Mouse (Mus musculus) neural tube, embryonic 14.5 days (tissue): ENCODE measurements around the gene Atp5mpl. TPM values are rescaled to one million over a fixed set of nuclear protein-coding genes. Genes with fewer than 3 reads are reported as not detected.

Experiments used
- ATAC-seq: fragments of 200-750 bp; cut with Nextera tagmentation; 2 replicates; pipeline ENCODE4 v1.8.0; 2017; ENCODE audit warnings: low read depth, mild to moderate bottlenecking, moderate TSS enrichment, moderate library complexity
- H3K27ac ChIP-seq: fragments of 300-500 bp; sonication (generic); 2 replicates; pipeline ENCODE4 v1.5.1; 2014; ENCODE audit warnings: low read depth, mild to moderate bottlenecking, control low read depth, low read length, moderate library complexity, mixed read lengths
- H3K27me3 ChIP-seq: fragments of 300-500 bp; sonication (generic); 2 replicates; pipeline ENCODE4 v1.6.1; 2014; ENCODE audit warnings: low read length; ENCODE audit not compliant: control insufficient read depth, insufficient read depth
- H3K36me3 ChIP-seq: fragments of 300-500 bp; sonication (generic); 2 replicates; pipeline ENCODE4 v1.6.1; 2014; ENCODE audit warnings: low read length, mixed read lengths; ENCODE audit not compliant: control insufficient read depth, insufficient read depth
- H3K4me1 ChIP-seq: fragments of 300-500 bp; sonication (generic); 2 replicates; pipeline ENCODE4 v1.6.1; 2014; ENCODE audit warnings: low read length; ENCODE audit not compliant: control insufficient read depth, insufficient read depth
- H3K4me2 ChIP-seq: fragments of 300-500 bp; sonication (generic); 2 replicates; pipeline ENCODE4 v1.6.1; 2014; ENCODE audit warnings: mild to moderate bottlenecking, low read depth, low read length, control low read depth
- H3K4me3 ChIP-seq: fragments of 300-500 bp; sonication (generic); 2 replicates; pipeline ENCODE4 v1.5.1; 2014; ENCODE audit warnings: low read depth, low read length, control low read depth, mixed read lengths
- H3K9ac ChIP-seq: fragments of 300-500 bp; sonication (generic); replicated peaks from 2 replicates; pipeline ENCODE4 v1.6.1; 2014; ENCODE audit warnings: low read depth, mild to moderate bottlenecking, control low read depth, low read length, mixed read lengths
- H3K9me3 ChIP-seq: fragments of 300-500 bp; sonication (generic); 2 replicates; pipeline ENCODE4 v1.6.1; 2016; ENCODE audit warnings: low read length; ENCODE audit not compliant: control insufficient read depth
- WGBS: fragments of 180-500 bp; shearing (Covaris S2); extraction: QIAGEN DNeasy Blood & Tissue Kit; methylation state at CpG from one replicate; pipeline ENCODE4 v1.1.7; 2014; 5-methylcytosine and 5-hydroxymethylcytosine counted together
- polyA plus RNA-seq: library from polyadenylated mRNA; unstranded; fragments of >200 nt; fragmentation: Nextera tagmentation; extraction: Ambion mirVana; gene quantifications from 2 replicates; pipeline ENCODE4 v1.2.1, GENCODE M21; 2014

Gene Atp5mpl
- polyA plus RNA-seq, result 737 and 896 TPM in 2 replicates

- Histone ChIP-seq H3K9ac (peak within 1 kb of the TSS; percentile 65), H3K4me3 (peak within 1 kb of the TSS; percentile 65), H3K27me3 (no peaks in the 10 kb centered on the region), H3K4me2 (peak within 1 kb of the TSS; percentile 74), H3K36me3 (peaks cover 2% of the 10 kb centered on the region), H3K4me1 (peaks cover 12% of the 10 kb centered on the region), H3K27ac (no peak within 1 kb of the TSS), H3K9me3 (no peaks in the 10 kb centered on the region)
- ATAC-seq, result peak; percentile 93
- 0% methylated on average over 37 of the region's 37 CpGs for WGBS
Observed at GRCm38 (mm10) chr12:111966683-111967173, at the start of gene Atp5mpl. TSS of gene Atp5mpl (minus strand) at chr12:111966977.

DNA sequence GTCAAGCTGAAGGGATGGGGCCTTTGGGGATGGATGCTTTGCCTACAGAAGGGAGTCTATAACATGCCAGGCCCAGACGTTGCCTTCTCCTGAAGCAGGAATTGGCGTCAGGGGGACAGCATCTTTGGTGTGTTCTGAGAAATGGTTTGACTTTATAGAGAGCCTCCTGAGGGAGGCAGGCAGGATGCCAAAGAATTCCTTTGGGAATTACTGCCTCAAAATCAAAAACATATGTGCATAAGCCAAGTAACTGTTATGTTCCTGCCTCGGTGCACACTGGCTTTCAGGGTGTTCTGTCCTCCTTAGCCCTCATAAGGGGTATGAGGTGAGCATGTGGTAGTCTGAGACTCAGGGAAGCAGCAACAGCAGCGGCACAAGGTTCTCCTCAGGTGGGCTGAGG is 49.6 kb upstream of the Atp5mpl start:
- H3K4me1 ChIP-seq, result no peaks in the 10 kb centered on the region
- no peak overlapping the region for H3K4me2 ChIP-seq
- H3K27ac ChIP-seq, result no peak overlapping the region
- WGBS, result 83% methylated on average over 4 of the region's 4 CpGs
- no peak overlapping the region for H3K4me3 ChIP-seq
- ATAC-seq, result no peak
- no peaks in the 10 kb centered on the region for H3K27me3 ChIP-seq
- H3K9me3 ChIP-seq, result no peaks in the 10 kb centered on the region
- H3K36me3 ChIP-seq, result no peaks in the 10 kb centered on the region
- no peak overlapping the region for H3K9ac ChIP-seq

DNA sequence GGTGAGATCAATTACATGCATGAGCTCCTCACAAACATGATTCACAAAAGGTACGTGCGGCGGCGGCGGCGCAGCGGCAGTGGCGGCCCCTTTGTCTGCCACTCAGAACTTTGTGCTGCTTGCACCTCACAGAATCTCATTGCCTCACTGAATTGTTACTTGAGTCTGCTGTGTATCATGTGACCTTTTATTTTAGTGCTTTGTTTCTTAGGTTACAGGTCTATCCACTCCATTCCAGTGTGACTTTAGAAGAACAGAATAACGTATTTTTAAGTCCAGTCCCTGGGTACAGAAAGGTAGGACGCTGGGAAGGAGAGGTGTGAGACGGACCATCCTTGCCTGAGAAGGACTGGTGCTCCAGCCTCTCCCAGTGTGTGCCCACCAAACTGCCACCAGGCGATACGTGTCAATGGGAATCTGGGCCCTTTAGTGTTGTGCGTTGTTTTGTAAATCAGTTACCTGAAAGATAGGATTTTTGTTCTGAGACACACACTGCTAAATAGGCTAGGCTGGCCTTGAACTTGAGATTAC is 46.6 kb upstream of the Atp5mpl start:
- no peak for ATAC-seq
- H3K4me3 ChIP-seq, result no peak overlapping the region
- 16% methylated on average over 14 of the region's 14 CpGs for WGBS
- no peak overlapping the region for H3K9ac ChIP-seq
- no peaks in the 10 kb centered on the region for H3K9me3 ChIP-seq
- no peaks in the 10 kb centered on the region for H3K36me3 ChIP-seq
- H3K4me2 ChIP-seq, result peak overlapping the region; percentile 34; the same call in 1 of the 2 replicates
- no peaks in the 10 kb centered on the region for H3K4me1 ChIP-seq
- H3K27me3 ChIP-seq, result no peaks in the 10 kb centered on the region
- no peak overlapping the region for H3K27ac ChIP-seq

- H3K4me3 ChIP-seq, result no peak overlapping the region
- 30% methylated on average over 12 of the region's 12 CpGs for WGBS
- no peaks in the 10 kb centered on the region for H3K4me1 ChIP-seq
- peak; percentile 69; the same call in 1 of the 2 replicates for ATAC-seq
- no peak overlapping the region for H3K27ac ChIP-seq
- H3K36me3 ChIP-seq, result no peaks in the 10 kb centered on the region
- no peaks in the 10 kb centered on the region for H3K27me3 ChIP-seq
- no peak overlapping the region for H3K9ac ChIP-seq
- H3K4me2 ChIP-seq, result peak overlapping the region; percentile 34; the same call in 1 of the 2 replicates
- H3K9me3 ChIP-seq, result no peaks in the 10 kb centered on the region
Observed at GRCm38 (mm10) chr12:112012511-112013270, 45.9 kb upstream of the Atp5mpl start.

- no peaks in the 10 kb centered on the region for H3K4me1 ChIP-seq
- WGBS, result 24% methylated on average over 8 of the region's 8 CpGs
- ATAC-seq, result no peak
Observed at GRCm38 (mm10) chr12:112001223-112001622, 34.4 kb upstream of the Atp5mpl start.

DNA sequence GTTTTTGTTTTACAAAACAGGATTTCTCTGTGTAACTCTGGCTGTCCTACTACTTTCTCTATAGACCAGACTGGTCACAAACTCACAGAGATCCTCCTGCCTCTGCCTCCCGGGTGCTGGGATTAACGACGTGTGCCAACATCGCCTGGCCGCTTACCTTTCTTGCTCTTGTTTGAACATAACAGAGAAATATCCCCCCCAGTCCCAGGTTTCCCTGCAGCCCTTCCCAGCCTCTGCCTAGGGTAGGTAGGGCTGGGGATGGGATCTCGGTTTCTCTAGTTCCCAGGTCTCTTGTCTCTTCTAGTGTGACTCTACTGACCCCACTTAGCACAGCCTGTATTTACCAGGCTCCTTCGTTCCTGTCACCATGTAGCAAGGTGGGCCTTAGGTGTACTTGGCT is 33.0 kb upstream of the Atp5mpl start:
- Histone ChIP-seq H3K27me3 (no peaks in the 10 kb centered on the region), H3K27ac (no peak overlapping the region), H3K4me2 (no peak overlapping the region), H3K9me3 (no peaks in the 10 kb centered on the region), H3K4me1 (no peaks in the 10 kb centered on the region), H3K4me3 (no peak overlapping the region), H3K36me3 (no peaks in the 10 kb centered on the region), H3K9ac (no peak overlapping the region)
- WGBS, result 95% methylated on average over 7 of the region's 7 CpGs
- ATAC-seq, result no peak

More at GRCm38 (mm10) chr12:112001223-112001622, 34.4 kb upstream of the Atp5mpl start:
- H3K9ac ChIP-seq, result no peak overlapping the region
- no peaks in the 10 kb centered on the region for H3K36me3 ChIP-seq
- no peak overlapping the region for H3K4me3 ChIP-seq
- no peak overlapping the region for H3K4me2 ChIP-seq
- H3K27ac ChIP-seq, result no peak overlapping the region
- no peaks in the 10 kb centered on the region for H3K27me3 ChIP-seq
- H3K9me3 ChIP-seq, result no peaks in the 10 kb centered on the region

DNA sequence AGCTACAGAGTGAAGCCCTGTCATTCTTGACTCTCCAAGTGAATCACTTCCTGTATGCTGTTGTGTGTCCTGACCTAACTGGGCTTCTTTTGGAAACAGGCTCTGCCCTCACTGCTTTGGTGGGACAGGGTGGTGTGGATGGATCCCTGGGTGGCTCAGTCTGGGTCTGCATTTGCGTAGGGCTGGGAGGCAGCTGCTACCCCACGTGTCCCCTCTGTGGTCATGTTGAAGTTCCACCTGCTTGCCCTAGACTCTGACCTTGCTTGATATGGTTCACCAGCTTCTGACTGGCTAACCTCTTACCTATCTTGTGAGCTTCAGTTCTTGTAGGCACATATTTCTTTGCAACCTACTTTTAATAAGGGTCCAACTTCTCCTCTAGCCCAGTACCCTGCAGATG is 28.4 kb upstream of the Atp5mpl start:
- 85% methylated on average over 2 of the region's 2 CpGs for WGBS
- ATAC-seq, result no peak
- Histone ChIP-seq H3K36me3 (no peaks in the 10 kb centered on the region), H3K4me3 (no peak overlapping the region), H3K4me2 (no peak overlapping the region), H3K9ac (no peak overlapping the region), H3K4me1 (no peaks in the 10 kb centered on the region), H3K27me3 (no peaks in the 10 kb centered on the region), H3K27ac (no peak overlapping the region), H3K9me3 (no peaks in the 10 kb centered on the region)

- Histone ChIP-seq H3K4me1 (no peaks in the 10 kb centered on the region), H3K27ac (no peak overlapping the region), H3K9ac (no peak overlapping the region), H3K27me3 (no peaks in the 10 kb centered on the region), H3K4me3 (no peak overlapping the region), H3K4me2 (no peak overlapping the region), H3K9me3 (no peaks in the 10 kb centered on the region), H3K36me3 (no peaks in the 10 kb centered on the region)
- no peak for ATAC-seq
- WGBS, result 89% methylated on average over 5 of the region's 5 CpGs
Observed at GRCm38 (mm10) chr12:111992626-111993025, 25.8 kb upstream of the Atp5mpl start.

GRCm38 (mm10) chr12:111986756-111987155 is 20.0 kb upstream of the Atp5mpl start:
- Histone ChIP-seq H3K9me3 (no peaks in the 10 kb centered on the region), H3K4me1 (no peaks in the 10 kb centered on the region), H3K27ac (no peak overlapping the region), H3K4me2 (no peak overlapping the region), H3K4me3 (no peak overlapping the region), H3K9ac (no peak overlapping the region), H3K27me3 (no peaks in the 10 kb centered on the region), H3K36me3 (no peaks in the 10 kb centered on the region)
- no peak for ATAC-seq
- 61% methylated on average over 9 of the region's 9 CpGs for WGBS
